Mouse (Mus musculus) heart, embryonic 12.5 days (tissue): Measurements from ENCODE around the gene Plcb4. TPM values are rescaled to one million over a fixed set of nuclear protein-coding genes. Genes with fewer than 3 reads are reported as not detected.
"Not testable (repeated sequence)": the region's sequence is repeated elsewhere in the genome, so short reads cannot be mapped to it uniquely, and the experiment has no call there.

Experiments
- ATAC-seq: fragments of 200-750 bp; cut with Nextera tagmentation; 2 replicates; pipeline ENCODE4 v1.8.0; 2017; ENCODE audit warnings: moderate TSS enrichment, moderate library complexity; ENCODE audit not compliant: insufficient number of reproducible peaks, low FRiP score
- H3K27ac ChIP-seq: fragments of 300-500 bp; sonication (generic); 2 replicates; pipeline ENCODE4 v1.5.1; 2016; ENCODE audit warnings: mild to moderate bottlenecking, moderate library complexity; ENCODE audit not compliant: poor library complexity, severe bottlenecking
- H3K27me3 ChIP-seq: fragments of 300-500 bp; sonication (generic); replicated peaks from 2 replicates; pipeline ENCODE4 v1.6.1; 2016; ENCODE audit warnings: mild to moderate bottlenecking, moderate library complexity
- H3K36me3 ChIP-seq: fragments of 300-500 bp; sonication (generic); 2 replicates; pipeline ENCODE4 v1.6.1; 2016; ENCODE audit warnings: mild to moderate bottlenecking, moderate library complexity
- H3K4me1 ChIP-seq: fragments of 300-500 bp; sonication (generic); replicated peaks from 2 replicates; pipeline ENCODE4 v1.6.1; 2016; ENCODE audit warnings: mild to moderate bottlenecking
- H3K4me2 ChIP-seq: fragments of 300-500 bp; sonication (generic); 2 replicates; pipeline ENCODE4 v1.6.1; 2016; ENCODE audit warnings: mild to moderate bottlenecking, moderate library complexity
- H3K4me3 ChIP-seq: fragments of 300-500 bp; sonication (generic); 2 replicates; pipeline ENCODE4 v1.5.1; 2016; ENCODE audit warnings: mild to moderate bottlenecking
- H3K9ac ChIP-seq: fragments of 300-500 bp; sonication (generic); 2 replicates; pipeline ENCODE4 v1.6.1; 2016; ENCODE audit warnings: mild to moderate bottlenecking, moderate library complexity
- H3K9me3 ChIP-seq: fragments of 300-500 bp; sonication (generic); replicated peaks from 2 replicates; pipeline ENCODE4 v1.6.1; 2016; ENCODE audit warnings: mild to moderate bottlenecking, moderate library complexity
- WGBS: fragments of 180-500 bp; shearing (Covaris S2); methylation state at CpG from one replicate; pipeline ENCODE4 v1.1.7; 2016; 5-methylcytosine and 5-hydroxymethylcytosine counted together
- polyA plus RNA-seq: library from polyadenylated mRNA; unstranded; fragments of >200 nt; fragmentation: Nextera tagmentation; extraction: Ambion mirVana; gene quantifications from 2 replicates; pipeline ENCODE4 v1.2.1, GENCODE M21; 2016

Plcb4 gene
- polyA plus RNA-seq, 1 experiment from 2014 or later: 33.2 TPM

DNA sequence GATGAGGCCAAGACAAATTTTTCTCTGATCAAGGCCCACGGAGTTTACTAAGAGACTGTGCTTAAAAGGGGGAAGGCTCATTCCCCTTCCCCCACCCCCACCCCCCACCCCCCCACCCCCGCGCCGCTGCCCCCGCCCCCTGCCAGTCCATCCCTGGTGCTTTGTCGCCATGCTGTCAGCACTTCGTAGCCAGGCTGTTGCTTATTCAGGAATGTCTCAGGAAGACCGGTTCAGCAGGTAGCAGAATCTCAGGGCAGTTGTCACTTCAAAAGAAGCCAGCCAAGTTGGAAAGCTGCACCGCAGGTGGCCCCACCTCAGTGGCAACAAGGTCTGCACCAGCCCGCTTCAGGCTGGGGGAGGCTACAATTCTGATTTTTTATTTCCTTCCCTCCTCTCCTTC is 331.9 kb downstream of the Plcb4 start:
- not testable (repeated sequence) for ATAC-seq, H3K9ac ChIP-seq
- 59% methylated on average over 7 of the region's 10 CpGs for WGBS

DNA sequence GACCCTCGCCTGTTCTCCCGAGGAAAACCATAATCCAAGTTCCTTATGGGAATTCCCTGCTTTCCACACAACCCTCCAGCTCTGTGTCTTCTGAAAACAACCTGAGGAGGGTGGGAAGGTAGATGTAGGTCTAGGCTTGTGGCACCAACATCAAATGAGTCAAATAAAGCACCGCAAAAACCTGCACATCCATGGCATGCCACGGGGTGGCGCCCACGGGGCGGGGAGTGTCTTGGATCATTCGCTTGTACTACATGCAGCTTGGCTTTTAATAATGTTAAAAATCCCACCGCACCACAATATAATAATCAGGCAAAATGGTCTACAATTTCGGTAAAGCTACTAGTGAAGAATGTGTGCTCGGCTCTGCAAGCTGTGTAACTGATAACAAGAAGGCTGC is 334.5 kb downstream of the Plcb4 start:
- no peak overlapping the region for H3K4me2 ChIP-seq
- H3K36me3 ChIP-seq: peaks cover 12% of the 10 kb centered on the region; the same call in 1 of the 2 replicates
- WGBS: 75% methylated on average over 11 of the region's 11 CpGs
- ATAC-seq: no peak
- H3K9me3 ChIP-seq: no peaks in the 10 kb centered on the region
- H3K27me3 ChIP-seq: no peaks in the 10 kb centered on the region
- H3K27ac ChIP-seq: no peak overlapping the region
- H3K9ac ChIP-seq: no peak overlapping the region
- no peak overlapping the region for H3K4me3 ChIP-seq
- H3K4me1 ChIP-seq: no peaks in the 10 kb centered on the region

More for the DNA sequence above, 331.9 kb downstream of the Plcb4 start:
- H3K27me3 ChIP-seq, H3K4me1 ChIP-seq, H3K4me2 ChIP-seq, H3K9me3 ChIP-seq, H3K27ac ChIP-seq, H3K4me3 ChIP-seq: not testable (repeated sequence)
- peaks cover 12% of the 10 kb centered on the region; the same call in 1 of the 2 replicates for H3K36me3 ChIP-seq

DNA sequence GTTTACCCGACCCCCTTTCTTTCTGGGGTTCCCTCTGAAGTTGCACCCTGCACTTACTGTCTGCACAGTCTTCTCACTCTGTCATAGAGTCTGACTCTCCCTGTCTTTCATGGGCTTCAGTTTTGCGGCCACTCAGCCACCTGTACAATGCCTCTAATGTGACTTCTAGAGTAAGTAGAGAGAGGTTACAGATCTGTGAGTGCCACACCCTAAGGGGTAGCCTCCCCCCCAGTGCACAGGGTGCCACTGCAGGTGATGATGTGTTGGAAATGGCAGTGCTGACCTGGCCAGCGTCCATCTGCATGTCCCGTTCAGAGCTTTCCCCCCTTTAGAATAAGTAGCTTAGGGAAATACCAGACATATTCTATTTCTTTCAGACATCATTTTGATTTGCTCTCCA is 336.4 kb downstream of the Plcb4 start:
- no peak for ATAC-seq
- H3K4me1 ChIP-seq: no peaks in the 10 kb centered on the region
- H3K27me3 ChIP-seq: no peaks in the 10 kb centered on the region
- no peak overlapping the region for H3K4me3 ChIP-seq
- H3K36me3 ChIP-seq: peaks cover 12% of the 10 kb centered on the region; the same call in 1 of the 2 replicates
- H3K4me2 ChIP-seq: no peak overlapping the region
- H3K27ac ChIP-seq: no peak overlapping the region
- H3K9me3 ChIP-seq: no peaks in the 10 kb centered on the region
- WGBS: 66% methylated on average over 4 of the region's 4 CpGs
- no peak overlapping the region for H3K9ac ChIP-seq

DNA sequence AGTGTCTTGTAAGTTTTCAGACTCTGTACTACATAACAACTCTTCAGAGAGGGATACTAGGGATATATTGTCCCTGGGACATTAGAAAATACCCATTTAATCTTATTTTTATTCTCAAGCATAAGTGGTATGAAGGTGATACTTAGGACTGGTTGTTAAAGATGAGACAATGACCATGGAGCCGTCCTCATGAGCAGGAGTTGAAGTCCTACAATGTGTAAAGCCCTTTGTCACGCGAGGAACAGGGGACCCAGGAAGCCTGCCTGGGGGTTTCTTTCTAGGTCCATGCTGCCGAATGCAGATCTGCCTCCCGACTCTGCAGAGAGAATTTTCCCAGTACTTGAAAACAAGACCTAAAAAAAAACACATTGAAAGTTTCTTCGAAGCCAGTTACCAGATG is 338.1 kb downstream of the Plcb4 start:
- Histone ChIP-seq H3K36me3 (peaks cover 12% of the 10 kb centered on the region; the same call in 1 of the 2 replicates), H3K4me1 (no peaks in the 10 kb centered on the region), H3K27ac (no peak overlapping the region), H3K4me2 (no peak overlapping the region), H3K4me3 (no peak overlapping the region), H3K9me3 (no peaks in the 10 kb centered on the region), H3K9ac (no peak overlapping the region), H3K27me3 (no peaks in the 10 kb centered on the region)
- ATAC-seq: no peak
- 78% methylated on average over 6 of the region's 6 CpGs for WGBS

DNA sequence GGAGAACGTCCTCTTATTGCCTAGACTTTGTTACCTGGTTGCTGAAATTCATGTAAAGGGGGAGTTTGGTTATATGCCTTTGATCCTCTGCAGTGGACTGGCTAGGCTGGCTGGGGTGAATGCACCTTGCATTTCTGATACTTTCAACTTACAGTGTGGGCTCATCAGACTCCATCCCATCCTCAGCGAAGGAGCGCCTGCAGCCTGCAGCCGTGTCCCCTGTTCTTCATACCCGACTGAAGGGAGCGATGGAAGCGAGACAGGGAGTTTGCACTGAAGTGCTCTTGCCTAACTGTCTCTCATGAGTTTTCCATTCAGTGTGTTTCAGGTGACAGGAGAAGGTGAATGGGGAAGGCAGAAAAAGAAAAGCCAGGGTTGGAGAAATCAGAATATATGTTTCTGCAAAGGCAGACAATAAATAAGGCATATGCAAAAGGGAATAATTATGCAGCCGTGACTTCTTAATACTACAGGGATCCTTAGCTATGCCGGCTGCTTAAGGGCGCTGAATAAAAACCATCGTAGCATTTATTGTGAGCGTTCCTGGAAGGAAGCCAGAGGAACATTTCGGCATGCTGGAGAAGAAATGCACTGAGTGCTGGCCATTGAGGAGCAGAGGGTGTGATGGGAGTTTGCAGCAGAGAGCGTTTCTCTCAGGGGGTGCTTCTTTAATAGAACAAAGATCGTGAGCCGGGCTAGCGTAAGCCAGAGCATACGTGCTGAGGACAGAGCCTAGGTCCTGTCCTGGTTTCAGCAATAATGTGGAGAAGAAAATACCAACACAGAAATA is 338.7 kb downstream of the Plcb4 start:
- Histone ChIP-seq H3K9ac (no peak overlapping the region), H3K36me3 (peaks cover 12% of the 10 kb centered on the region; the same call in 1 of the 2 replicates), H3K4me1 (no peaks in the 10 kb centered on the region), H3K4me2 (no peak overlapping the region), H3K4me3 (no peak overlapping the region), H3K27ac (no peak overlapping the region), H3K9me3 (no peaks in the 10 kb centered on the region), H3K27me3 (no peaks in the 10 kb centered on the region)
- ATAC-seq: no peak
- WGBS: 86% methylated on average over 18 of the region's 18 CpGs

DNA sequence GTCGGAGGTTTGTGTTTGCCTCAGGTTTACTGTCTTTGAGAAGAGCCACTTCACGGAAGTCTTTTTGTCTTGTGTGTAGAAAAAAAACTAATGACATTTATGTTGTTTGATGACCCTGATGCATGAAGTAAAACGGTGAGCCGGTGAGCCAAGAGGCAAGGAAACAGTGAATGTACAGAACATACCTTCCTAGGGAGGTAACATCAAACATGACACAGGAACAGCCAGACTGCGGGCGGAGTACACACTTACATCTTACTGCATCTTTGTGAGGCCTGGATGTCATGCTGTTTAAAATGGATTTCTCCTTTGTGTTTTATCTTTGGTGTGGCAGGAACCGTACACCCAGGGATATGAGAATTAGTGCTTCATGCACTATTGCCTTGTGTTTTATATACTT is 340.1 kb downstream of the Plcb4 start:
- H3K27me3 ChIP-seq: no peaks in the 10 kb centered on the region
- ATAC-seq: no peak
- H3K4me1 ChIP-seq: no peaks in the 10 kb centered on the region
- WGBS: 88% methylated on average over 7 of the region's 7 CpGs
- H3K9ac ChIP-seq: no peak overlapping the region
- H3K36me3 ChIP-seq: peaks cover 11% of the 10 kb centered on the region; the same call in 1 of the 2 replicates
- no peak overlapping the region for H3K4me2 ChIP-seq
- H3K9me3 ChIP-seq: no peaks in the 10 kb centered on the region
- no peak overlapping the region for H3K4me3 ChIP-seq
- no peak overlapping the region for H3K27ac ChIP-seq

DNA sequence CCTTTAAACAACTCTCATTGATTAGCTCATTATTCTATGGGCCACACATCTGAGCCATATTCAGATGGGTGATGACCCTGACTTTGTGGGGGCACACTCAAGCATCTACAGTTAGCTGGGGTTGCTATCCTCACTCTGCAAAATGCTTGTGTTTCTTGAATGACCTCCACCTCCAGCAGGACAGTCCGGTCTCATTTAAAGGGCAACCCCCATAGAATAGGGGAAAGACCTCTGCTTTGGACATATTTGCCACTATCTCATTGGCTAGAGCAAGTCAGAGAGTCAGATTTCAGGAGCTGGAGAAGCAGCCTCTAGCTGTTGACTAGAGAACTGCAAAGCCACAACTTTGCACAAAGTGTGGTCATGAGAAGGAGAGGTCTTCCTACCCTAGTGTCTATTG is 340.6 kb downstream of the Plcb4 start:
- no peak overlapping the region for H3K4me3 ChIP-seq
- 74% methylated on average over 1 of the region's 1 CpGs for WGBS
- no peak overlapping the region for H3K4me2 ChIP-seq
- no peak for ATAC-seq
- no peaks in the 10 kb centered on the region for H3K9me3 ChIP-seq
- H3K4me1 ChIP-seq: no peaks in the 10 kb centered on the region
- H3K36me3 ChIP-seq: peaks cover 7% of the 10 kb centered on the region; the same call in 1 of the 2 replicates
- H3K27ac ChIP-seq: no peak overlapping the region
- H3K9ac ChIP-seq: no peak overlapping the region
- H3K27me3 ChIP-seq: no peaks in the 10 kb centered on the region

DNA sequence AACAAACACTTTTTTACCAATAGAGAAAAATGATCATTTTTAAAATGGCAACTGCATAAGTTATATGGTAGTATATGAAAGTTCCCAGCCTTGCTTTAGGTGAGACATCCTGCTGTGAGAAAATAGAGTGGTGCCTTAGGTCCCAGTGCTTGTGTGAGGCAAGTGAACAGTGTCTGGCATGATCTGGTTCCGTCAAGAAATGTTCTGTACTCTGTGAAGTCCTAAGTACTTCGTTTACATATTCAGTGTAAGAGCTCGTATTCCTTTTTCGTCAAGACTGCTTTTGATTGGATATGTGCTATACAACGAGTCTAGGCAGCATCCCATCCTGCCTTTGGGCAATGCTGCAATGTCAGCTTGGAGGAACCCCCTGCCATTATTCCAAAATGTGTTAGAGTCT is 342.1 kb downstream of the Plcb4 start:
- H3K9me3 ChIP-seq: no peaks in the 10 kb centered on the region
- H3K9ac ChIP-seq: no peak overlapping the region
- 76% methylated on average over 5 of the region's 5 CpGs for WGBS
- no peak overlapping the region for H3K4me2 ChIP-seq
- H3K36me3 ChIP-seq: peaks cover 6% of the 10 kb centered on the region; the same call in 1 of the 2 replicates
- no peak overlapping the region for H3K27ac ChIP-seq
- no peaks in the 10 kb centered on the region for H3K4me1 ChIP-seq
- no peaks in the 10 kb centered on the region for H3K27me3 ChIP-seq
- no peak for ATAC-seq
- no peak overlapping the region for H3K4me3 ChIP-seq

DNA sequence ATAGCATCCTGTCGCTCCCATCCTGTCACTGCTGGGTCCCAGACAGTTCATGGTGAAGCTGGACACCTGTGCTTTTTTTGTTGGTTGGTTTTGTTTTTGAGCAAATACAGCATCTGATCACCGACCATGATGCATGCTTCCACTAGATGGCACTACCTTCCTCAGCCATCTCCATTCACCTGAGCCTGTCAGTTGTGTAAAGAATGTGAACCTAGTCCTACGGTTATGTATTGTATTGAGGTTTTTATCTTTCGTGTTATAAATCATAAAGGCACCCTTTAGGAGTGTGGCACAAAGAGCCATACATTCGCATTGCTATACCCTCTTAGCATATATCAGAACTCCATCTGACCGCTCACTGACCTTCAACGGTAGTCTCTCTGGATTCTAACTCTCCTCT is 343.3 kb downstream of the Plcb4 start:
- no peak for ATAC-seq
- Histone ChIP-seq H3K4me3 (no peak overlapping the region), H3K36me3 (peaks cover 9% of the 10 kb centered on the region; the same call in 1 of the 2 replicates), H3K9ac (no peak overlapping the region), H3K9me3 (no peaks in the 10 kb centered on the region), H3K27ac (no peak overlapping the region), H3K27me3 (no peaks in the 10 kb centered on the region), H3K4me1 (no peaks in the 10 kb centered on the region), H3K4me2 (no peak overlapping the region)
- WGBS: 51% methylated on average over 7 of the region's 7 CpGs

DNA sequence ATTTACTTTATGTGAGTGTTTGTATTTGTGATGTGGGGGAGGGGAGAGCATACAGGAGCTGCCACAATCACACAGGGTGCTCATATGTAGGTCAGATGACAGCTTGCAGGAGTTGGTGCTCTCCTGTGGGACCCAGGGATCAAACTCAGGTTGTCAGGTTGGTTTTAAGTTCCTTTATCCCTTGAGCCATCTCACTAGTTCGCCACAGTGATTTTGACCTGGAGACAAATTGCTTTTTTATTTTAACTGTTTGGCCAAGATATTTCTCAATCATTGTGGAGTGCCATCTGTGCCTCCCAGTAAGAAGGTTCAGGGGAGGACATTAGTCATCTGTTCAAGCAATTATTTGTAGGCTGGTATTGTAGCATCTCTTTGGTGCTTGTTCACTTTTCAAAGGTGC is 345.0 kb downstream of the Plcb4 start:
- no peak overlapping the region for H3K27ac ChIP-seq
- no peak for ATAC-seq
- no peaks in the 10 kb centered on the region for H3K4me1 ChIP-seq
- no peak overlapping the region for H3K4me3 ChIP-seq
- no peaks in the 10 kb centered on the region for H3K9me3 ChIP-seq
- no peak overlapping the region for H3K9ac ChIP-seq
- H3K27me3 ChIP-seq: no peaks in the 10 kb centered on the region
- 72% methylated on average over 1 of the region's 1 CpGs for WGBS
- no peak overlapping the region for H3K4me2 ChIP-seq
- H3K36me3 ChIP-seq: peaks cover 14% of the 10 kb centered on the region

DNA sequence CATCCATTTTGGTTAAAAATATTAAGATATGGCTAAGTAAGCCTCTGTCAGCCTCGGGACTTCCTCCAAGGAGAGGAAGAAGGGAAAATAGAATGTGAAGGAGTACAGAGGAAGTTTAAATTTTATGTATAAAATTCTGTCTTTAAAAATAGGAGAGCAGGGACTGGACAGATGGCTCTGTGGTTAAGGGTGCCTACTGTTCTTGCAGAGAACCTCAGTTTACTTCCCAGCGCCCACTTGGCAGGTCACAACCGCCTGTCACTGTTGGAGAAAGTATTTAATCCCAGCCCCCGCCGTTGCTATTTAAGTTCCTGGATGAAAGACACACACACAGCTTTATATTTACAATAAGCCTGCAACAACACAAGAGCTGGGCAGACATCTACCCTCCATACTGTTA is 347.5 kb downstream of the Plcb4 start:
- H3K27ac ChIP-seq: no peak overlapping the region
- 84% methylated on average over 5 of the region's 5 CpGs for WGBS
- H3K9ac ChIP-seq: no peak overlapping the region
- no peak overlapping the region for H3K4me2 ChIP-seq
- no peak for ATAC-seq
- no peak overlapping the region for H3K4me3 ChIP-seq
- H3K36me3 ChIP-seq: peaks cover 14% of the 10 kb centered on the region
- H3K9me3 ChIP-seq: no peaks in the 10 kb centered on the region
- H3K4me1 ChIP-seq: no peaks in the 10 kb centered on the region
- H3K27me3 ChIP-seq: no peaks in the 10 kb centered on the region

DNA sequence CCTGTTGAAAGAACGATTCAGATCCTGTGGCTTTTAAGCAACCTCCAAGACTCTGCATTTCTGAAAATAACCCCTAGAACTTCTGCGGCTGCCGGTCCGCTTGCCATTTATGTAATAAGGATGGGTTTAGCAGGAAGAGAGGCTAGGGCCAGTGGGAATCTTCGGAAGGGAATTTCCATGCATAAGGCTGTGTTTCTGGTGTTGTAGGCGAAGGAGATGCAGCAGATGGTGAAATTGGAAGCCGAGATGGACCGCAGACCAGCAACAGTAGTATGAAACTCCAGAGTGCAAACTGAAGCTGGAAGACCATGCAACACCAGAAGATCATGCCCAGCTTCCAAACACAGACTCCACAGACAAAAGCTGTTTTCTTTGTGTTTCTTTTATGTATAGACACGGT is 353.9 kb downstream of the Plcb4 start:
- Histone ChIP-seq H3K9ac (no peak overlapping the region), H3K4me2 (no peak overlapping the region), H3K4me3 (no peak overlapping the region), H3K4me1 (no peaks in the 10 kb centered on the region), H3K27me3 (no peaks in the 10 kb centered on the region), H3K36me3 (peaks cover 9% of the 10 kb centered on the region), H3K27ac (no peak overlapping the region), H3K9me3 (no peaks in the 10 kb centered on the region)
- 87% methylated on average over 9 of the region's 9 CpGs for WGBS
- ATAC-seq: no peak
